Mouse (Mus musculus) heart, postnatal 0 days (tissue): ENCODE data around the gene Dbn1.

Experiments used
- CTCF ChIP-seq: IDR thresholded peaks from 2 replicates; pipeline ENCODE4 v1.5.1; 2016; ENCODE audit warnings: antibody characterized with exemption, control low read depth, low read depth
- EP300 ChIP-seq: IDR thresholded peaks from 2 replicates; pipeline ENCODE4 v1.6.1; 2016; ENCODE audit warnings: antibody characterized with exemption, low read depth

GRCm38 (mm10) chr13:55465830-55466440, 22.0 kb downstream of the Dbn1 start:
- TF ChIP-seq CTCF, result no peak
- no peak for TF ChIP-seq EP300
